Mouse (Mus musculus) layer of hippocampus, adult 11-12 months (tissue): ENCODE measurements at regions not wholly inside any gene's neighbourhood (a gene's known extent, or its start where the extent isn't known, plus 50 kb on each side); places are given as distances from the start of the nearest gene placed in this dataset.

Experiments used
- DNase-seq: peaks from one replicate; pipeline ENCODE4 v3.0.0; 2022; ENCODE audit warnings: low spot score

- peak; percentile 66 for DNase-seq
These were observed 74.3 kb upstream of the A2m start for GRCm38 (mm10) chr6:121560852-121561251.

- no peak for DNase-seq
These were observed 74.8 kb upstream of the A2m start for GRCm38 (mm10) chr6:121560393-121560793.

GRCm38 (mm10) chr6:121556481-121556880, 78.7 kb upstream of the A2m start:
- peak; percentile 18 for DNase-seq

GRCm38 (mm10) chr6:121553501-121554132, 80.1 kb upstream of the Iqsec3 start:
- DNase-seq = no peak

- DNase-seq = no peak
These were observed 60.0 kb upstream of the Iqsec3 start for GRCm38 (mm10) chr6:121533521-121533920.

GRCm38 (mm10) chr6:121532926-121533325, 59.4 kb upstream of the Iqsec3 start:
- peak; percentile 82 for DNase-seq

- no peak for DNase-seq
These were observed 58.4 kb upstream of the Iqsec3 start for GRCm38 (mm10) chr6:121531825-121532389.

GRCm38 (mm10) chr6:121527281-121527680, 53.8 kb upstream of the Iqsec3 start:
- no peak for DNase-seq

GRCm38 (mm10) chr6:121526121-121526520, 52.6 kb upstream of the Iqsec3 start:
- no peak for DNase-seq

- no peak for DNase-seq
These were observed 51.1 kb upstream of the Iqsec3 start for GRCm38 (mm10) chr6:121524613-121524970.

- no peak for DNase-seq
These were observed 50.6 kb upstream of the Iqsec3 start for GRCm38 (mm10) chr6:121523882-121524612.
